Mouse (Mus musculus) lung, embryonic 14.5 days (tissue): ENCODE measurements around the gene C730034F03Rik. TPM values are rescaled to one million over a fixed set of nuclear protein-coding genes. Genes with fewer than 3 reads are reported as not detected.

Experiments
- ATAC-seq: fragments of 200-750 bp; cut with Nextera tagmentation; 2 replicates; pipeline ENCODE4 v1.8.0; 2017; ENCODE audit warnings: mild to moderate bottlenecking, moderate TSS enrichment, moderate library complexity; ENCODE audit not compliant: insufficient read depth
- DNase-seq: peaks from one replicate; pipeline ENCODE4 v3.0.0-alpha.2; 2015
- H3K27ac ChIP-seq: fragments of 300-500 bp; sonication (generic); 2 replicates; pipeline ENCODE4 v1.5.1; 2014; ENCODE audit warnings: low read depth, mild to moderate bottlenecking, moderate library complexity
- H3K27me3 ChIP-seq: fragments of 300-500 bp; sonication (generic); 2 replicates; pipeline ENCODE4 v1.6.1; 2014; ENCODE audit warnings: low read length, control low read depth; ENCODE audit not compliant: insufficient read depth
- H3K36me3 ChIP-seq: fragments of 300-500 bp; sonication (generic); 2 replicates; pipeline ENCODE4 v1.6.1; 2014; ENCODE audit warnings: control low read depth; ENCODE audit not compliant: insufficient read depth
- H3K4me1 ChIP-seq: fragments of 300-500 bp; sonication (generic); 2 replicates; pipeline ENCODE4 v1.6.1; 2014; ENCODE audit warnings: antibody characterized with exemption, control low read depth; ENCODE audit not compliant: insufficient read depth
- H3K4me2 ChIP-seq: fragments of 300-500 bp; sonication (generic); 2 replicates; pipeline ENCODE4 v1.6.1; 2014; ENCODE audit warnings: mild to moderate bottlenecking
- H3K4me3 ChIP-seq: fragments of 300-500 bp; sonication (generic); 2 replicates; pipeline ENCODE4 v1.5.1; 2014; ENCODE audit warnings: low read depth, low read length
- H3K9ac ChIP-seq: fragments of 300-500 bp; sonication (generic); 2 replicates; pipeline ENCODE4 v1.6.1; 2014
- H3K9me3 ChIP-seq: fragments of 300-500 bp; sonication (generic); 2 replicates; pipeline ENCODE4 v1.6.1; 2016; ENCODE audit warnings: low read depth, low read length, control low read depth
- CTCF ChIP-seq: IDR thresholded peaks from 2 replicates; pipeline ENCODE4 v1.5.1; 2016; ENCODE audit warnings: antibody characterized with exemption, low read depth
- WGBS: fragments of 180-500 bp; shearing (Covaris S2); extraction: QIAGEN DNeasy Blood & Tissue Kit; methylation state at CpG from one replicate; pipeline ENCODE4 v1.1.7; 2014; 5-methylcytosine and 5-hydroxymethylcytosine counted together
- polyA plus RNA-seq: library from polyadenylated mRNA; unstranded; fragments of >200 nt; fragmentation: Nextera tagmentation; extraction: Ambion mirVana; gene quantifications from 2 replicates; pipeline ENCODE4 v1.2.1, GENCODE M21; 2014

Gene C730034F03Rik
- polyA plus RNA-seq, 1 experiment from 2014 or later, result 1.9 TPM

- Histone ChIP-seq H3K36me3 (peaks cover 9% of the 10 kb centered on the region), H3K9me3 (no peaks in the 10 kb centered on the region), H3K27me3 (no peaks in the 10 kb centered on the region), H3K9ac (no peak overlapping the region), H3K4me3 (no peak overlapping the region), H3K4me2 (no peak overlapping the region), H3K4me1 (peaks cover 5% of the 10 kb centered on the region; the same call in 1 of the 2 replicates), H3K27ac (no peak overlapping the region)
- no peak for DNase-seq
- no peak for ATAC-seq
- 88% methylated on average over 6 of the region's 6 CpGs for WGBS
- no peak for TF ChIP-seq CTCF
Measured at GRCm38 (mm10) chr15:89431806-89432205, 2.4 kb downstream of the C730034F03Rik start.

GRCm38 (mm10) chr15:89432946-89433345, 3.6 kb downstream of the C730034F03Rik start:
- DNase-seq (no peak), ATAC-seq (no peak)
- Histone ChIP-seq H3K4me2 (no peak overlapping the region), H3K4me3 (no peak overlapping the region), H3K27me3 (no peaks in the 10 kb centered on the region), H3K27ac (no peak overlapping the region), H3K9ac (no peak overlapping the region), H3K36me3 (no peaks in the 10 kb centered on the region), H3K4me1 (peaks cover 5% of the 10 kb centered on the region; the same call in 1 of the 2 replicates), H3K9me3 (no peaks in the 10 kb centered on the region)
- TF ChIP-seq CTCF, result no peak
- 67% methylated on average over 4 of the region's 4 CpGs for WGBS

DNA sequence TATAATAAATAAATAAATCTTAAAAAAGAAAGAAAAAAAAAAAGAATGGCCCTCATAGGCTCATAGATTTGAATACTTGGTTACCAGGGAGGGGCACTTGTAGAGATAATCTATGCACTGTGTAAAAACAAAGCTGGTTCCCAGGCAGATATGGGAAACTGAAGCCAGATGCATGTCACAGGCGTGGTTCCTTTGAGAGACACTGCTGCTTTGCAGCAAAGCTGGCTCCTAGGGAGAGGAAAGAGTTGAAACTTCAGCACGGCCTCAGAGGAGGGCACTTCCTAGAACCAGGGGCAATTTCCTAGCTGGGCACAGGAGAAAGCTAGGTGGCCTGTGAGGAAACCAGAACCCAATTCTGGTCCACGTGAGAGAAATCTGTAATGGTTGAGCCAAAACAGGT, 4.7 kb downstream of the C730034F03Rik start:
- 72% methylated on average over 3 of the region's 3 CpGs for WGBS
- no peak for TF ChIP-seq CTCF
- no peaks in the 10 kb centered on the region for H3K4me1 ChIP-seq
- no peaks in the 10 kb centered on the region for H3K27me3 ChIP-seq
- no peak for ATAC-seq
- H3K4me3 ChIP-seq, result no peak overlapping the region
- DNase-seq, result no peak
- H3K27ac ChIP-seq, result no peak overlapping the region
- no peaks in the 10 kb centered on the region for H3K36me3 ChIP-seq
- H3K9ac ChIP-seq, result no peak overlapping the region
- no peak overlapping the region for H3K4me2 ChIP-seq
- no peaks in the 10 kb centered on the region for H3K9me3 ChIP-seq

- Histone ChIP-seq H3K9ac (no peak overlapping the region), H3K27ac (no peak overlapping the region), H3K4me3 (no peak overlapping the region), H3K9me3 (no peaks in the 10 kb centered on the region), H3K27me3 (no peaks in the 10 kb centered on the region), H3K36me3 (no peaks in the 10 kb centered on the region), H3K4me2 (no peak overlapping the region), H3K4me1 (no peaks in the 10 kb centered on the region)
- ATAC-seq (no peak), DNase-seq (no peak)
- WGBS, result 85% methylated on average over 5 of the region's 5 CpGs
- TF ChIP-seq CTCF, result no peak
Measured at GRCm38 (mm10) chr15:89435878-89436277, 6.5 kb downstream of the C730034F03Rik start.

DNA sequence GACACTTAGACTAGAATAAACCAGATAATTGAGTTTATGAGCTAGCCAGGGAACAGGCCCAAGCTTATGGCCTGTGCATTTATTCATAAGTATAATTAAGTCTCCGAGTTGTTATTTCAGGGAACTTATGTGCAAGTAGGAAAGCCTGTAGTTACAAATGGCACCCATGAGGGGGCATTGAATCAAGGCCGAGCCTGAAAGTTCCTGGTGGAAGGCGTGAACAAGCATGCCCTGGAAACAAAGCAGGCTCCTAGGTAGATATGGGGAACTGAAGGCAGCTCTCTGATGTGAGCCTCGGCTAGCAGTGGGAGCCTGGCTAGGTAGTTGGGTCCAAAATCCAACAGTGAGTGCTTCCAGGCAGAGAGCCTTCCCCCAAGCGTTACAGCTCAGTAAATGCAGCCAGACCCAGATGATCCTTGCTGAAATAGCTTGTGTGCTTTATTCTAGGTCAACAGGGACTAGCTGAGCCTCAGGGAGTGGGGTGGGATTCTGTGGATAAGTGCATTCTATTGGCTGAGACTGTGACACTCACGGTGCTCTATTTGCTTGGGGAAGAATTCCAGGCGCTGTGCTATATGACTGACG, 13.2 kb downstream of the C730034F03Rik start:
- TF ChIP-seq CTCF, result peak; percentile 16; the same call in 1 of the 2 replicates
- H3K4me2 ChIP-seq, result no peak overlapping the region
- ATAC-seq (no peak), DNase-seq (peak; percentile 37)
- no peaks in the 10 kb centered on the region for H3K36me3 ChIP-seq
- no peak overlapping the region for H3K27ac ChIP-seq
- no peaks in the 10 kb centered on the region for H3K4me1 ChIP-seq
- WGBS, result 33% methylated on average over 8 of the region's 8 CpGs
- H3K4me3 ChIP-seq, result no peak overlapping the region
- H3K9ac ChIP-seq, result no peak overlapping the region
- H3K27me3 ChIP-seq, result no peaks in the 10 kb centered on the region
- no peaks in the 10 kb centered on the region for H3K9me3 ChIP-seq

- no peak for TF ChIP-seq CTCF
- no peaks in the 10 kb centered on the region for H3K9me3 ChIP-seq
- peak; percentile 75 for ATAC-seq
- H3K27ac ChIP-seq, result no peak overlapping the region
- no peaks in the 10 kb centered on the region for H3K36me3 ChIP-seq
- 5% methylated on average over 24 of the region's 24 CpGs for WGBS
- H3K4me1 ChIP-seq, result no peaks in the 10 kb centered on the region
- DNase-seq, result peak; percentile 90
- H3K9ac ChIP-seq, result no peak overlapping the region
- H3K4me3 ChIP-seq, result peak overlapping the region; percentile 40
- H3K4me2 ChIP-seq, result peak overlapping the region; percentile 77
- peaks cover 27% of the 10 kb centered on the region for H3K27me3 ChIP-seq
Measured at GRCm38 (mm10) chr15:89452906-89453864, 23.8 kb downstream of the C730034F03Rik start.

DNA sequence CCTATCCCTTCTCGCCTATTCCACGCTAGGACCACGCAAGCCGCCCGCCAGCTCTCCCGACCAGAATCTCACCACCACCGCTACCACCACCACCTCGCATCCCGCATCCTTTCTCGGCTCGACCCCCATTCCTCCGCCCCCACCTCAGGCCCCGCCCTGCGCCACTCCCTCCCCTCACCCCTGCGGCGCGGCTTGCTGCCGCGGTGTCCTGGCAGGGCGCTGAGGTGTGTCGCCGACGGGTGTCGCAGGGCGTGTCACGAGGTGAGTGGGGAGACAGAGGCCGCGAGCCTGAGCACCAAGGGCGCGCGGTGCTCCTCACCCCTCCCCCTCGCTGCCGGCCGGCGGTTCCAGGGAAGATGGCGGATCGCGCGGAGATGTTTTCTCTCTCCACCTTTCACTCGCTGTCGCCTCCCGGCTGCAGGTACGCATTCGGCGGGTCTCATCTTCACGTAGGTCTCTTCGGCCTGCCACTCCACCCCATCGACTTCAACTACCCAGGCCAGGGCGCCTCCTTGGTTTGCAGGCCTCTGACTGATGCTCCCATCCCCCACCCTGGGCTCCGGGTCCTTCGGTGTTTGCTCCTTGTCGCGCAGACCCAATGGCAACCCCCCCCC, 24.6 kb downstream of the C730034F03Rik start, which contains the start of gene Mapk8ip2:
Gene Mapk8ip2, plus strand, starts transcription at position 49 of the 614 bp plus-strand sequence.
- no peak within 1 kb of the TSS for H3K27ac ChIP-seq
- no peak within 1 kb of the TSS; the same call in 1 of the 2 replicates for H3K9ac ChIP-seq
- no peaks in the 10 kb centered on the region for H3K36me3 ChIP-seq
- WGBS, result under 1% methylated on average over 53 of the region's 53 CpGs
- peaks cover 27% of the 10 kb centered on the region for H3K27me3 ChIP-seq
- peak within 1 kb of the TSS; percentile 40 for H3K4me3 ChIP-seq
- no peak for TF ChIP-seq CTCF
- ATAC-seq, result peak; percentile 48; the same call in 1 of the 2 replicates
- H3K4me1 ChIP-seq, result no peaks in the 10 kb centered on the region
- no peak for DNase-seq
- H3K4me2 ChIP-seq, result peak within 1 kb of the TSS; percentile 77
- no peaks in the 10 kb centered on the region for H3K9me3 ChIP-seq
